Mouse (Mus musculus) lung, adult 2 months (tissue): ENCODE measurements around the gene Gstm4. TPM values are rescaled to one million over a fixed set of nuclear protein-coding genes. Genes with fewer than 3 reads are reported as not detected.
"Not testable (repeated sequence)": the region's sequence is repeated elsewhere in the genome, so short reads cannot be mapped to it uniquely, and the experiment has no call there.

Source experiments
- DNase-seq: peaks from one replicate; pipeline ENCODE4 v3.0.0; 2022
- H3K4me1 ChIP-seq: fragments of 200-500 bp; 2 replicates; pipeline ENCODE4 v1.6.1; 2011; ENCODE audit warnings: low read length; ENCODE audit not compliant: control insufficient read depth, insufficient read depth
- H3K4me3 ChIP-seq: fragments of 200-500 bp; replicated peaks from 2 replicates; pipeline ENCODE3; 2011; ENCODE audit warnings: low read depth, mild to moderate bottlenecking, control low read depth, low read length; ENCODE audit errors: extremely low read depth
- CTCF ChIP-seq: fragments of 200-500 bp; IDR thresholded peaks from 2 replicates; pipeline ENCODE4 v1.5.1; 2011; ENCODE audit warnings: mild to moderate bottlenecking, low read length, control low read depth; ENCODE audit not compliant: insufficient read depth
- POLR2A ChIP-seq: fragments of 200-500 bp; IDR thresholded peaks from 2 replicates; pipeline ENCODE4 v1.6.1; 2011; ENCODE audit warnings: low read depth, mild to moderate bottlenecking, control low read depth, low read length, borderline replicate concordance; ENCODE audit errors: extremely low read depth
- WGBS: fragments of 180-500 bp; shearing (Covaris S2); methylation state at CpG from one replicate; pipeline ENCODE4 v1.1.7; 2018; 5-methylcytosine and 5-hydroxymethylcytosine counted together
- polyA plus RNA-seq: library from polyadenylated mRNA; depleted of rRNA; stranded (reverse); fragments of >200 nt; gene quantifications from 2 replicates; pipeline ENCODE4 v1.2.3, GENCODE M21; 2012; rRNA removed

The Gstm4 gene
- polyA plus RNA-seq, 1 experiment = 17.9 TPM

- WGBS = 65% methylated on average over 3 of the region's 3 CpGs
- DNase-seq = no peak
- Histone ChIP-seq H3K4me3 (no peak overlapping the region), H3K4me1 (0 out of 2 replicates have a peak, but pooled peaks cover 2% of the 10 kb centered on the region)
- TF ChIP-seq CTCF (no peak), POLR2A (no peak)
Observed at GRCm38 (mm10) chr3:107999491-107999890, 45.2 kb downstream of the Gstm4 start.

GRCm38 (mm10) chr3:107998591-107998990 is 46.1 kb downstream of the Gstm4 start:
- WGBS = 85% methylated on average over 3 of the region's 3 CpGs
- no peak for TF ChIP-seq CTCF
- no peak for TF ChIP-seq POLR2A
- no peak overlapping the region for H3K4me3 ChIP-seq
- no peak for DNase-seq
- 0 out of 2 replicates have a peak, but pooled peaks cover 2% of the 10 kb centered on the region for H3K4me1 ChIP-seq

DNA sequence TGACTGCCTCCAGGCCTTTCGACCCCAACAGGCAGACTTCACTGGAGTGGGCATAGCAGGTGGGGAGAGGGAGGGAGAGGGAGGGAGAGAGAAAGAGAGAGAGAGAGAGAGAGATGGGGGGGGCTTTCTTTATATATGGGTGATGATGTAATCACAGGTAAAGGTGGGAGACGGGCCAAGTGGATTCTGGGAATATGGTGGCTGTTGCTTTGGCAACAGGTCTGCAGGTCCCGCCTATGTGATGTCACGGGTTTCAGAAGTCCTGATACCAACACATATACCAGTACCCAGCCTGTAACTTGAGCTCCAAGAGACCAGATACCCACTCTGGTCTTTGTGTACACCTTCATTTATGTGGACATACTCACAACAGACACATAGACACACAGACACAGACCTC is 48.1 kb downstream of the Gstm4 start:
- TF ChIP-seq CTCF = no peak
- WGBS = 86% methylated on average over 4 of the region's 4 CpGs
- Histone ChIP-seq H3K4me3 (no peak overlapping the region), H3K4me1 (no peaks in the 10 kb centered on the region)
- no peak for DNase-seq

DNA sequence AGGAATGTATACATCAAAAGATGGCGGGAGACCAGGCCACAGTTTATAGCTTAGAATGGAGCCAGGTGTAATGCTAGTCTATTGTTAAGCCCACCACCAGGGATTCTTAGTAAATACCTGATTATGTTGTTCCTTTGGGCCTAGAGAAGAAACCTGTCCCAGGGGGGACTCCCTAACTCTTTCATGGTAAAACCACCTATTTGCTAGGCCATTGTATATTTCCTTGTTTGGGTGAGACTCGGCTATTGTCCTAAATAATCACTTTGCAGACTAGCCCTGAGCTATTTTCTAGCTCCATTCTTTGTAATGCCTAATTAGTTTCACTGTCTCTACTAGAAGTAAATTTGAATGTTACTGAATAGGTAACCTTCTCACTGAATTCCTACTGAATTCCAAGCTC is 48.7 kb downstream of the Gstm4 start:
- not testable (repeated sequence) for H3K4me3 ChIP-seq, H3K4me1 ChIP-seq, DNase-seq
- 84% methylated on average over 2 of the region's 2 CpGs for WGBS

Other genes starting within 250 kb of the Gstm4 start
- gene Eps8l3, start 167.7 kb downstream of the Gstm4 start, polyA plus RNA-seq = 0.61 TPM in 1 of 2 replicates, not detected in the other
- gene Gstm5, start 149.1 kb downstream of the Gstm4 start, polyA plus RNA-seq = 8.4 and 15.3 TPM in 2 replicates
- gene Gstm7, start 113.1 kb downstream of the Gstm4 start, polyA plus RNA-seq = 5.7 and 12.6 TPM in 2 replicates
- gene Gstm6, start 101.1 kb downstream of the Gstm4 start, polyA plus RNA-seq = 3.5 and 6.9 TPM in 2 replicates
- gene Gstm3, start 75.6 kb downstream of the Gstm4 start, polyA plus RNA-seq = 0.65 and 3.1 TPM in 2 replicates
- 183 and 285 TPM in 2 replicates for gene Gstm2, start 58.4 kb downstream of the Gstm4 start, polyA plus RNA-seq
- gene Gstm1, start 26.9 kb downstream of the Gstm4 start, polyA plus RNA-seq = 1,241 and 1,426 TPM in 2 replicates
- gene Ampd2, start 41.8 kb upstream of the Gstm4 start, polyA plus RNA-seq = 77.5 and 84.7 TPM in 2 replicates
- gene Gnat2, start 47.9 kb upstream of the Gstm4 start, polyA plus RNA-seq = 0.24 TPM in 1 of 2 replicates, not detected in the other
- 15.9 and 29.5 TPM in 2 replicates for gene Gnai3, start 101.3 kb upstream of the Gstm4 start, polyA plus RNA-seq
- not detected in 2 replicates for gene Gpr61, start 110.0 kb upstream of the Gstm4 start, polyA plus RNA-seq
- 22.3 and 27.1 TPM in 2 replicates for gene Amigo1, start 141.4 kb upstream of the Gstm4 start, polyA plus RNA-seq
- gene Cyb561d1, start 156.3 kb upstream of the Gstm4 start, polyA plus RNA-seq = 8.1 and 11.4 TPM in 2 replicates
- gene Atxn7l2, start 166.0 kb upstream of the Gstm4 start, polyA plus RNA-seq = 8.6 and 10.5 TPM in 2 replicates
- 0.18 and 3.1 TPM in 2 replicates for gene Sypl2, start 181.8 kb upstream of the Gstm4 start, polyA plus RNA-seq
- 22.6 and 37.4 TPM in 2 replicates for gene Psma5, start 212.0 kb upstream of the Gstm4 start, polyA plus RNA-seq
- gene Sort1, start 239.2 kb upstream of the Gstm4 start, polyA plus RNA-seq = 104 and 141 TPM in 2 replicates